Mouse (Mus musculus) neural tube, embryonic 11.5 days (tissue): ENCODE measurements around the gene Ager. TPM values are rescaled to one million over a fixed set of nuclear protein-coding genes. Genes with fewer than 3 reads are reported as not detected.
A peak's percentile ranks its signal among the peaks of the same experiment; 100 is the strongest.

ENCODE experiments used
- ATAC-seq: fragments of 200-750 bp; cut with Nextera tagmentation; 2 replicates; pipeline ENCODE4 v1.8.0; 2017; ENCODE audit warnings: moderate number of reproducible peaks, mild to moderate bottlenecking, moderate TSS enrichment, moderate library complexity; ENCODE audit not compliant: insufficient read depth, low FRiP score, low TSS enrichment
- DNase-seq: peaks from one replicate; pipeline ENCODE4 v3.0.0-alpha.2; 2015; ENCODE audit warnings: low spot score
- H3K27ac ChIP-seq: fragments of 300-500 bp; sonication (generic); 2 replicates; pipeline ENCODE4 v1.5.1; 2014; ENCODE audit warnings: low read depth, mild to moderate bottlenecking, low read length
- H3K27me3 ChIP-seq: fragments of 300-500 bp; sonication (generic); 2 replicates; pipeline ENCODE4 v1.6.1; 2014; ENCODE audit warnings: mild to moderate bottlenecking, low read length, mixed read lengths; ENCODE audit not compliant: control insufficient read depth, insufficient read depth
- H3K36me3 ChIP-seq: fragments of 300-500 bp; sonication (generic); 2 replicates; pipeline ENCODE4 v1.6.1; 2014; ENCODE audit warnings: mild to moderate bottlenecking, low read length, moderate library complexity, mixed read lengths; ENCODE audit not compliant: control insufficient read depth, insufficient read depth
- H3K4me1 ChIP-seq: fragments of 300-500 bp; sonication (generic); 2 replicates; pipeline ENCODE4 v1.6.1; 2014; ENCODE audit warnings: low read length, mixed read lengths; ENCODE audit not compliant: control insufficient read depth, insufficient read depth
- H3K4me2 ChIP-seq: fragments of 300-500 bp; sonication (generic); 2 replicates; pipeline ENCODE4 v1.6.1; 2014; ENCODE audit warnings: low read depth, mild to moderate bottlenecking, moderate library complexity
- H3K4me3 ChIP-seq: fragments of 300-500 bp; sonication (generic); 2 replicates; pipeline ENCODE4 v1.5.1; 2014; ENCODE audit warnings: low read depth, low read length
- H3K9ac ChIP-seq: fragments of 300-500 bp; sonication (generic); 2 replicates; pipeline ENCODE4 v1.6.1; 2014; ENCODE audit warnings: mild to moderate bottlenecking, low read length
- H3K9me3 ChIP-seq: fragments of 300-500 bp; sonication (generic); 2 replicates; pipeline ENCODE4 v1.6.1; 2016; ENCODE audit warnings: low read length; ENCODE audit not compliant: control insufficient read depth
- WGBS: fragments of 180-500 bp; shearing (Covaris S2); extraction: QIAGEN DNeasy Blood & Tissue Kit; methylation state at CpG from one replicate; pipeline ENCODE4 v1.1.7; 2014; 5-methylcytosine and 5-hydroxymethylcytosine counted together
- polyA plus RNA-seq: library from polyadenylated mRNA; unstranded; fragments of >200 nt; fragmentation: Nextera tagmentation; extraction: Ambion mirVana; gene quantifications from 2 replicates; pipeline ENCODE4 v1.2.1, GENCODE M21; 2014

Ager gene
- polyA plus RNA-seq, 1 experiment from 2014 or later, result 2.3 TPM

GRCm38 (mm10) chr17:34587423-34587811, 10.2 kb upstream of the Ager start:
- H3K4me3 ChIP-seq, result peak overlapping the region; percentile 67
- no peaks in the 10 kb centered on the region for H3K36me3 ChIP-seq
- H3K4me2 ChIP-seq, result peak overlapping the region; percentile 95
- ATAC-seq (peak; percentile 71), DNase-seq (peak; percentile 98)
- no peaks in the 10 kb centered on the region for H3K9me3 ChIP-seq
- H3K27me3 ChIP-seq, result no peaks in the 10 kb centered on the region
- H3K9ac ChIP-seq, result peak overlapping the region; percentile 80
- WGBS, result 0% methylated on average over 38 of the region's 50 CpGs
- peak overlapping the region; percentile 98 for H3K27ac ChIP-seq
- peaks cover 38% of the 10 kb centered on the region for H3K4me1 ChIP-seq

- no peaks in the 10 kb centered on the region for H3K27me3 ChIP-seq
- H3K4me2 ChIP-seq, result peak overlapping the region; percentile 95
- H3K9me3 ChIP-seq, result no peaks in the 10 kb centered on the region
- ATAC-seq (no peak), DNase-seq (no peak)
- peak overlapping the region; percentile 98 for H3K27ac ChIP-seq
- H3K4me1 ChIP-seq, result peaks cover 38% of the 10 kb centered on the region
- 4% methylated on average over 19 of the region's 19 CpGs for WGBS
- H3K4me3 ChIP-seq, result peak overlapping the region; percentile 67
- peak overlapping the region; percentile 80 for H3K9ac ChIP-seq
- H3K36me3 ChIP-seq, result no peaks in the 10 kb centered on the region
Measured at GRCm38 (mm10) chr17:34587814-34588213, 9.8 kb upstream of the Ager start.

GRCm38 (mm10) chr17:34588767-34589166, 8.9 kb upstream of the Ager start:
- Histone ChIP-seq H3K27me3 (no peaks in the 10 kb centered on the region), H3K4me1 (peaks cover 42% of the 10 kb centered on the region), H3K36me3 (no peaks in the 10 kb centered on the region), H3K4me3 (no peak overlapping the region), H3K9ac (no peak overlapping the region), H3K27ac (no peak overlapping the region), H3K9me3 (no peaks in the 10 kb centered on the region), H3K4me2 (peak overlapping the region; percentile 95; the same call in 1 of the 2 replicates)
- no peak for DNase-seq
- no peak for ATAC-seq
- 66% methylated on average over 3 of the region's 3 CpGs for WGBS

- Histone ChIP-seq H3K27ac (no peak overlapping the region), H3K4me1 (peaks cover 47% of the 10 kb centered on the region), H3K27me3 (no peaks in the 10 kb centered on the region), H3K4me2 (no peak overlapping the region), H3K9ac (no peak overlapping the region), H3K36me3 (no peaks in the 10 kb centered on the region), H3K4me3 (no peak overlapping the region), H3K9me3 (no peaks in the 10 kb centered on the region)
- DNase-seq (no peak), ATAC-seq (no peak)
- 53% methylated on average over 7 of the region's 7 CpGs for WGBS
Measured at GRCm38 (mm10) chr17:34589206-34589605, 8.5 kb upstream of the Ager start.

GRCm38 (mm10) chr17:34589681-34590101, 8.0 kb upstream of the Ager start, which contains the start of gene Gpsm3:
Gpsm3 (plus strand) TSS chr17:34589806.
- DNase-seq, result no peak
- Histone ChIP-seq H3K4me1 (peaks cover 47% of the 10 kb centered on the region), H3K4me2 (peak within 1 kb of the TSS; percentile 95; the same call in 1 of the 2 replicates), H3K27ac (peak within 1 kb of the TSS; percentile 98), H3K27me3 (no peaks in the 10 kb centered on the region), H3K9me3 (no peaks in the 10 kb centered on the region), H3K36me3 (peaks cover under 1% of the 10 kb centered on the region; the same call in 1 of the 2 replicates), H3K4me3 (no peak within 1 kb of the TSS), H3K9ac (no peak within 1 kb of the TSS)
- ATAC-seq, result no peak
- WGBS, result 27% methylated on average over 7 of the region's 7 CpGs

- 69% methylated on average over 14 of the region's 15 CpGs for WGBS
- peak overlapping the region; percentile 14; the same call in 1 of the 2 replicates for H3K4me2 ChIP-seq
- no peaks in the 10 kb centered on the region for H3K9me3 ChIP-seq
- peak overlapping the region; percentile 97; the same call in 1 of the 2 replicates for H3K9ac ChIP-seq
- no peak overlapping the region for H3K4me3 ChIP-seq
- H3K36me3 ChIP-seq, result peaks cover 3% of the 10 kb centered on the region; the same call in 1 of the 2 replicates
- no peak for DNase-seq
- ATAC-seq, result no peak
- peak overlapping the region; percentile 98 for H3K27ac ChIP-seq
- H3K27me3 ChIP-seq, result no peaks in the 10 kb centered on the region
- H3K4me1 ChIP-seq, result peaks cover 47% of the 10 kb centered on the region
Measured at GRCm38 (mm10) chr17:34590154-34590987, 7.3 kb upstream of the Ager start.

- H3K9ac ChIP-seq, result peak within 1 kb of the TSS; percentile 97
- H3K27me3 ChIP-seq, result no peaks in the 10 kb centered on the region
- 3% methylated on average over 21 of the region's 21 CpGs for WGBS
- peak within 1 kb of the TSS; percentile 98 for H3K4me3 ChIP-seq
- H3K4me2 ChIP-seq, result peak within 1 kb of the TSS; percentile 97
- no peaks in the 10 kb centered on the region for H3K9me3 ChIP-seq
- peaks cover 5% of the 10 kb centered on the region; the same call in 1 of the 2 replicates for H3K36me3 ChIP-seq
- H3K27ac ChIP-seq, result peak within 1 kb of the TSS; percentile 98
- DNase-seq (peak; percentile 71), ATAC-seq (peak; percentile 18)
- H3K4me1 ChIP-seq, result peaks cover 46% of the 10 kb centered on the region
Measured at GRCm38 (mm10) chr17:34591029-34591993, 6.4 kb upstream of the Ager start, which contains the start of gene Pbx2. Pbx2 (plus strand) TSS chr17:34591266.

- Histone ChIP-seq H3K4me1 (peaks cover 44% of the 10 kb centered on the region), H3K4me3 (peak overlapping the region; percentile 98), H3K4me2 (peak overlapping the region; percentile 97), H3K27me3 (no peaks in the 10 kb centered on the region), H3K9me3 (no peaks in the 10 kb centered on the region), H3K27ac (peak overlapping the region; percentile 98), H3K36me3 (peaks cover 5% of the 10 kb centered on the region; the same call in 1 of the 2 replicates), H3K9ac (peak overlapping the region; percentile 97)
- DNase-seq (peak; percentile 92), ATAC-seq (peak; percentile 36)
- under 1% methylated on average over 17 of the region's 35 CpGs for WGBS
Measured at GRCm38 (mm10) chr17:34591994-34592375, 5.7 kb upstream of the Ager start.
